Mouse (Mus musculus) CH12.LX (cell line): ENCODE results near the gene Man1a2. TPM values are rescaled to one million over a fixed set of nuclear protein-coding genes. Genes with fewer than 3 reads are reported as not detected.

Source experiments
- DNase-seq: peaks from one replicate; pipeline ENCODE4 v3.0.0-alpha.2; 2013; ENCODE audit errors: extremely low read depth
- H3K27ac ChIP-seq: 2 replicates; pipeline ENCODE4 v1.5.1; 2012; ENCODE audit warnings: low read depth, mild to moderate bottlenecking, control low read depth, moderate library complexity; ENCODE audit not compliant: insufficient read depth
- H3K27me3 ChIP-seq: replicated peaks from 2 replicates; pipeline ENCODE3; 2012; ENCODE audit warnings: inconsistent platforms
- H3K36me3 ChIP-seq, 2 experiments: replicated peaks in 1 of 2; 2 replicates each; pipeline versions ENCODE3 to v1.6.1; 2012; ENCODE audit warnings: inconsistent platforms in 1 of 2, low read length in 1 of 2, mild to moderate bottlenecking in 1 of 2, mixed read lengths in 1 of 2, moderate library complexity in 1 of 2; ENCODE audit not compliant: control insufficient read depth in 1 of 2, insufficient read depth in 1 of 2
- H3K4me1 ChIP-seq, 2 experiments: 2 replicates each; pipeline ENCODE4 v1.6.1; 2012; ENCODE audit warnings: inconsistent platforms in 1 of 2, moderate library complexity in 1 of 2; ENCODE audit not compliant: insufficient read depth in 2 of 2, control insufficient read depth in 1 of 2
- H3K4me2 ChIP-seq: 2 replicates; pipeline ENCODE4 v1.6.1; 2012; ENCODE audit warnings: low read depth, mild to moderate bottlenecking, control low read depth; ENCODE audit not compliant: poor library complexity, insufficient read depth, severe bottlenecking
- H3K4me3 ChIP-seq, 3 experiments: fragments of 150-350 bp in 1 of 3; sonication (generic) in 1 of 3; replicated peaks in 1 of 3; 2 replicates each; pipeline versions ENCODE3 to v1.5.1; 2011 to 2012; ENCODE audit warnings: low read depth in 2 of 3, low read length in 2 of 3, mild to moderate bottlenecking in 2 of 3, moderate library complexity in 2 of 3, control low read depth in 1 of 3, improper control_type of control experiment in 1 of 3, inconsistent platforms in 1 of 3, mixed read lengths in 1 of 3; ENCODE audit not compliant: poor library complexity in 1 of 3
- H3K79me2 ChIP-seq: replicated peaks from 2 replicates; pipeline ENCODE4 v1.6.1; 2012; ENCODE audit warnings: mild to moderate bottlenecking, moderate library complexity; ENCODE audit not compliant: control insufficient read depth, poor library complexity, insufficient read depth, severe bottlenecking; ENCODE audit errors: extremely low read depth
- H3K9ac ChIP-seq: 2 replicates; pipeline ENCODE4 v1.6.1; 2012; ENCODE audit warnings: low read depth, mild to moderate bottlenecking, control low read depth, moderate library complexity; ENCODE audit not compliant: insufficient read depth
- H3K9me3 ChIP-seq: replicated peaks from 2 replicates; pipeline ENCODE3; 2012; ENCODE audit warnings: low read length, inconsistent platforms, mixed read lengths
- CHD1 ChIP-seq: IDR thresholded peaks from 2 replicates; pipeline ENCODE4 v1.6.1; 2012; ENCODE audit warnings: low read depth, low read length, improper control_type of control experiment, inconsistent platforms
- CHD2 ChIP-seq: IDR thresholded peaks from 2 replicates; pipeline ENCODE4 v1.6.1; 2011; ENCODE audit warnings: low read length, improper control_type of control experiment
- CTCF ChIP-seq, 2 experiments: IDR thresholded peaks in 1 of 2; conservative IDR thresholded peaks in 1 of 2; 2 replicates each; pipeline ENCODE4 v1.5.1; 2011 to 2012; ENCODE audit warnings: low read depth in 2 of 2, low read length in 2 of 2, improper control_type of control experiment in 1 of 2, inconsistent platforms in 1 of 2, mild to moderate bottlenecking in 1 of 2, moderate library complexity in 1 of 2
- E2F4 ChIP-seq: IDR thresholded peaks from 2 replicates; pipeline ENCODE4 v1.6.1; 2011; ENCODE audit warnings: low read depth, low read length, improper control_type of control experiment; ENCODE audit not compliant: insufficient replicate concordance
- ELF1 ChIP-seq: IDR thresholded peaks from 2 replicates; pipeline ENCODE4 v1.6.1; 2014; ENCODE audit warnings: low read depth, mild to moderate bottlenecking, inconsistent platforms, low read length, improper control_type of control experiment
- EP300 ChIP-seq: IDR thresholded peaks from 2 replicates; pipeline ENCODE4 v1.6.1; 2011; ENCODE audit warnings: low read length, improper control_type of control experiment
- ETS1 ChIP-seq: conservative IDR thresholded peaks from 2 replicates; pipeline ENCODE4 v1.6.1; 2012; ENCODE audit warnings: low read depth, mild to moderate bottlenecking, inconsistent platforms, low read length, improper control_type of control experiment, moderate library complexity
- HCFC1 ChIP-seq: IDR thresholded peaks from 2 replicates; pipeline ENCODE4 v1.6.1; 2012; ENCODE audit warnings: low read depth, mild to moderate bottlenecking, inconsistent platforms, low read length, improper control_type of control experiment
- JUND ChIP-seq: conservative IDR thresholded peaks from 2 replicates; pipeline ENCODE4 v1.6.1; 2011; ENCODE audit warnings: low read depth, low read length, improper control_type of control experiment
- KAT2A ChIP-seq: IDR thresholded peaks from 2 replicates; pipeline ENCODE4 v1.6.1; 2012; ENCODE audit warnings: low read length, improper control_type of control experiment, inconsistent platforms; ENCODE audit not compliant: insufficient replicate concordance
- MAFK ChIP-seq: IDR thresholded peaks from 2 replicates; pipeline ENCODE4 v1.6.1; 2011; ENCODE audit warnings: low read length, improper control_type of control experiment; ENCODE audit not compliant: insufficient replicate concordance
- MEF2A ChIP-seq: IDR thresholded peaks from 2 replicates; pipeline ENCODE4 v1.6.1; 2014; ENCODE audit warnings: low read depth, mild to moderate bottlenecking, inconsistent platforms, low read length, improper control_type of control experiment, borderline replicate concordance
- MXI1 ChIP-seq: IDR thresholded peaks from 2 replicates; pipeline ENCODE4 v1.6.1; 2011; ENCODE audit warnings: mild to moderate bottlenecking, low read depth, low read length, improper control_type of control experiment
- MYC ChIP-seq: IDR thresholded peaks from 2 replicates; pipeline ENCODE4 v1.6.1; 2011; ENCODE audit warnings: low read depth, mild to moderate bottlenecking, improper control_type of control experiment, low read length
- NRF1 ChIP-seq: IDR thresholded peaks from 2 replicates; pipeline ENCODE4 v1.6.1; 2014; ENCODE audit warnings: low read depth, mild to moderate bottlenecking, inconsistent platforms, low read length, improper control_type of control experiment, moderate library complexity
- POLR2A ChIP-seq: IDR thresholded peaks from 2 replicates; pipeline ENCODE4 v1.6.1; 2011; ENCODE audit warnings: low read depth, mild to moderate bottlenecking, improper control_type of control experiment, low read length
- RAD21 ChIP-seq: IDR thresholded peaks from 2 replicates; pipeline ENCODE4 v1.6.1; 2011; ENCODE audit warnings: low read depth, mild to moderate bottlenecking, low read length, improper control_type of control experiment, moderate library complexity
- RCOR1 ChIP-seq: conservative IDR thresholded peaks from 2 replicates; pipeline ENCODE4 v1.6.1; 2012; ENCODE audit warnings: low read depth, mild to moderate bottlenecking, inconsistent platforms, low read length, improper control_type of control experiment
- SIN3A ChIP-seq: IDR thresholded peaks from 2 replicates; pipeline ENCODE4 v1.6.1; 2012; ENCODE audit warnings: low read length, improper control_type of control experiment, inconsistent platforms
- SMC3 ChIP-seq: IDR thresholded peaks from 2 replicates; pipeline ENCODE4 v1.6.1; 2011; ENCODE audit warnings: low read depth, low read length, improper control_type of control experiment
- ZC3H11A ChIP-seq: IDR thresholded peaks from 2 replicates; pipeline ENCODE4 v1.6.1; 2012; ENCODE audit warnings: low read depth, mild to moderate bottlenecking, inconsistent platforms, low read length, improper control_type of control experiment
- ZKSCAN1 ChIP-seq: IDR thresholded peaks from 2 replicates; pipeline ENCODE4 v1.6.1; 2012; ENCODE audit warnings: low read depth, inconsistent platforms, low read length, improper control_type of control experiment, borderline replicate concordance
- dilution Hi-C: fragments of 300-500 bp; cut with MboI; formaldehyde crosslinking; loops from 2 replicates; pipeline ENCODE4 v1.14.3; 2020; ENCODE audit warnings: low sequenced_read_pairs; ENCODE audit not compliant: extremely low pct_unique_long_range_greater_than_20kb, extremely low pct_ligation_motif_present
- in situ Hi-C: fragments of 300-500 bp; cut with MboI; formaldehyde crosslinking; loops from 3 replicates; pipeline ENCODE4 v1.14.3; 2019; ENCODE audit warnings: low sequenced_read_pairs, low pct_ligation_motif_present, low pct_unique_long_range_greater_than_20kb, mixed read lengths
- polyA plus RNA-seq: library from polyadenylated mRNA; unstranded; fragments of >175 nt; gene quantifications from 2 replicates; pipeline ENCODE4 v1.2.1, GENCODE M21; 2012; ENCODE audit warnings: low read depth; ENCODE audit not compliant: insufficient read length
- total RNA-seq, 2 experiments: library from RNA; depleted of rRNA; stranded (reverse); fragments of 300-350 nt in 1 of 2; fragments of >200 nt in 1 of 2; gene quantifications; 2 replicates each; pipeline ENCODE4 v1.2.3; 2012 to 2014

Man1a2 gene
- total and polyA plus RNA-seq, 3 experiments = 31.1 to 73.6 (median 53.5) TPM

GRCm38 (mm10) chr3:100558211-100558708, 127.0 kb downstream of the Man1a2 start:
- TF ChIP-seq ZC3H11A (no peak), MXI1 (no peak), NRF1 (no peak), RCOR1 (no peak), ETS1 (no peak), E2F4 (no peak), CHD2 (no peak), SIN3A (no peak), MYC (no peak), KAT2A (no peak), ZKSCAN1 (no peak), JUND (no peak), CHD1 (no peak), HCFC1 (no peak), EP300 (no peak), POLR2A (no peak), ELF1 (no peak), RAD21 (no peak)
- no peak for DNase-seq

GRCm38 (mm10) chr3:100554843-100555242, 130.5 kb downstream of the Man1a2 start:
- H3K4me3 ChIP-seq = no peak overlapping the region
- dilution Hi-C loops (no loop called here), in situ Hi-C loops (loop anchor here (5.0 to 10.0 kb wide), 2 partner anchors 193 to 360 kb away; no protein-coding TSS in a partner anchor)
- peak; percentile 36 for DNase-seq
- no peaks in the 10 kb centered on the region for H3K36me3 ChIP-seq
- no peaks in the 10 kb centered on the region for H3K79me2 ChIP-seq
- H3K4me2 ChIP-seq = no peak overlapping the region
- no peak overlapping the region for H3K27ac ChIP-seq
- H3K9me3 ChIP-seq = no peaks in the 10 kb centered on the region
- peaks cover 0 to 19% of the 10 kb centered on the region in 2 experiments; a peak in 2 of 4 replicates for H3K4me1 ChIP-seq
- TF ChIP-seq SMC3 (peak; percentile 93), RAD21 (peak; percentile 81), CTCF (conservative IDR thresholded peaks at IDR 0.05 in 1 of 2, IDR thresholded peaks at IDR 0.05 in 1 of 2; ENCODE audit: low read depth in 2 of 2, low read length in 2 of 2) (peak in 1 of 2 experiments; percentile 77; a peak in 2 of 4 replicates), MEF2A (no peak), ZKSCAN1 (no peak), MAFK (no peak), ZC3H11A (peak; percentile 79)
- H3K9ac ChIP-seq = no peak overlapping the region
- no peaks in the 10 kb centered on the region for H3K27me3 ChIP-seq

More at GRCm38 (mm10) chr3:100558211-100558708, 127.0 kb downstream of the Man1a2 start:
- Histone ChIP-seq H3K4me1 (peaks cover 0 to 19% of the 10 kb centered on the region in 2 experiments; a peak in 2 of 4 replicates), H3K9ac (no peak overlapping the region), H3K79me2 (no peaks in the 10 kb centered on the region), H3K27me3 (no peaks in the 10 kb centered on the region), H3K9me3 (no peaks in the 10 kb centered on the region), H3K4me2 (no peak overlapping the region), H3K36me3 (peaks cover 10 to 19% of the 10 kb centered on the region in 2 experiments), H3K27ac (no peak overlapping the region), H3K4me3 (no peak overlapping the region)
- dilution Hi-C loops (no loop called here), in situ Hi-C loops (loop anchor here (10.0 kb wide), 1 partner anchor 363 kb away; no protein-coding TSS in a partner anchor)
